19 mouse cellular contexts compared by ENCODE assay signal in the genomic region with DNA sequence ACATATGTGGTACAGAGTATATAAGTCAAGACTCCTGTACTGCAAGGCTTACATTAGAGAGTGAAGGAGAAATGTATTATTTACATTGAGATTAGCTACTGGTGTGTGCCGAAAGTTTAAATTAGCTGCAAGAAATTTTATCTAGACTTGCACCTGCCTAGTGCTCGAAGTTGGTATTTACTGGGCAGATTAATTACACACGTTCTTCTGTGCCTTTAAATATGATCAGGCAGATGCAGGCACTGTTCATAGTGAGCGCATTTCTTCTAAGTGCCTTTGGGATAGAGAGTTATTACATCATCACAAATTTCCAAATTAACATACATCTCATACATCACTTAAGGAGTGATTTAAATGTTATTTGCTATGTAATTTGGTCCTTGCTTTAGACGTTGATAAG. TPM values are rescaled to one million over a fixed set of nuclear protein-coding genes. Genes with fewer than 3 reads are reported as not detected.
DNase-seq lines count a peak whose midpoint lies in the region; ATAC-seq and TF ChIP-seq lines count a peak whose summit lies in the region.
"Had no signal": no experiment of that assay in that cellular context is flagged by ENCODE, and none has a peak within 500 bp of the region (broad histone marks: within the 10 kb centered on the region; RNA-seq: fewer than 3 reads in every experiment).

No protein-coding gene starts in this region.

- no peak for TF ChIP-seq POLR2A in limb, embryonic 14.5 days (IDR thresholded peaks at IDR 0.05; ENCODE audit: borderline replicate concordance, extremely low read depth, insufficient read depth, insufficient read length)

- no peaks in the 10 kb centered on the region for H3K9me3 ChIP-seq in embryonic facial prominence, embryonic 14.5 days (ENCODE audit: control insufficient read depth, low read length)
- no peaks in the 10 kb centered on the region for H3K9me3 ChIP-seq in embryonic facial prominence, embryonic 10.5 days
- no peaks in the 10 kb centered on the region for H3K9me3 ChIP-seq in limb, embryonic 13.5 days
- H3K9me3 ChIP-seq in limb, embryonic 10.5 days (replicated peaks), result no peaks in the 10 kb centered on the region
- H3K9me3 ChIP-seq in stomach, embryonic 16.5 days (replicated peaks; ENCODE audit: control insufficient read depth, low read length), result no peaks in the 10 kb centered on the region
- H3K9me3 ChIP-seq in stomach, postnatal 0 days (ENCODE audit: control insufficient read depth, low read length), result no peaks in the 10 kb centered on the region
- H3K9me3 ChIP-seq in limb, embryonic 14.5 days (ENCODE audit: control insufficient read depth, low read length), result no peaks in the 10 kb centered on the region
- H3K9me3 ChIP-seq: G1E had no signal

- no peaks in the 10 kb centered on the region for H3K36me3 ChIP-seq in embryonic facial prominence, embryonic 14.5 days (ENCODE audit: control insufficient read depth, insufficient read depth, low read length)
- no peaks in the 10 kb centered on the region for H3K36me3 ChIP-seq in embryonic facial prominence, embryonic 10.5 days (replicated peaks)
- H3K36me3 ChIP-seq in limb, embryonic 13.5 days, result no peaks in the 10 kb centered on the region
- H3K36me3 ChIP-seq in limb, embryonic 10.5 days, result no peaks in the 10 kb centered on the region
- H3K36me3 ChIP-seq in stomach, embryonic 16.5 days (ENCODE audit: control insufficient read depth, insufficient read depth, low read length), result no peaks in the 10 kb centered on the region
- no peaks in the 10 kb centered on the region for H3K36me3 ChIP-seq in stomach, postnatal 0 days (ENCODE audit: control insufficient read depth, insufficient read depth, low read length)
- H3K36me3 ChIP-seq in limb, embryonic 14.5 days (ENCODE audit: control insufficient read depth, insufficient read depth, low read length), result 0 out of 2 replicates have a peak, but pooled peaks cover 3% of the 10 kb centered on the region

- no peaks in the 10 kb centered on the region for H3K27me3 ChIP-seq in embryonic facial prominence, embryonic 14.5 days (replicated peaks; ENCODE audit: control insufficient read depth, insufficient read depth, low read length)
- no peaks in the 10 kb centered on the region for H3K27me3 ChIP-seq in embryonic facial prominence, embryonic 10.5 days (replicated peaks; ENCODE audit: low read depth, poor library complexity, severe bottlenecking)
- H3K27me3 ChIP-seq in limb, embryonic 13.5 days, result no peaks in the 10 kb centered on the region
- no peaks in the 10 kb centered on the region for H3K27me3 ChIP-seq in limb, embryonic 10.5 days (ENCODE audit: low read depth, poor library complexity, severe bottlenecking)
- no peaks in the 10 kb centered on the region for H3K27me3 ChIP-seq in stomach, embryonic 16.5 days (ENCODE audit: control insufficient read depth, insufficient read depth, low read length)
- H3K27me3 ChIP-seq in stomach, postnatal 0 days (ENCODE audit: control insufficient read depth, insufficient read depth, low read length), result no peaks in the 10 kb centered on the region
- H3K27me3 ChIP-seq in limb, embryonic 14.5 days (ENCODE audit: control insufficient read depth, insufficient read depth, low read length), result no peaks in the 10 kb centered on the region
- H3K27me3 ChIP-seq: CH12.LX, Patski had no signal

- WGBS in embryonic facial prominence, embryonic 14.5 days, result 70% methylated on average over 5 of the region's 5 CpGs
- 86% methylated on average over 5 of the region's 5 CpGs for WGBS in embryonic facial prominence, embryonic 10.5 days
- 68% methylated on average over 5 of the region's 5 CpGs for WGBS in limb, embryonic 13.5 days
- WGBS in limb, embryonic 10.5 days, result 89% methylated on average over 5 of the region's 5 CpGs
- 55% methylated on average over 5 of the region's 5 CpGs for WGBS in stomach, embryonic 16.5 days
- 37% methylated on average over 5 of the region's 5 CpGs for WGBS in stomach, postnatal 0 days
- 59% methylated on average over 5 of the region's 5 CpGs for WGBS in limb, embryonic 14.5 days

- no peak overlapping the region for H3K27ac ChIP-seq in embryonic facial prominence, embryonic 14.5 days (replicated peaks; ENCODE audit: low read depth, low read length)
- no peak overlapping the region for H3K27ac ChIP-seq in embryonic facial prominence, embryonic 10.5 days (replicated peaks)
- H3K27ac ChIP-seq in limb, embryonic 13.5 days, result no peak overlapping the region
- no peak overlapping the region for H3K27ac ChIP-seq in limb, embryonic 10.5 days
- H3K27ac ChIP-seq in stomach, embryonic 16.5 days (ENCODE audit: low read length), result no peak overlapping the region
- H3K27ac ChIP-seq in stomach, postnatal 0 days (replicated peaks), result no peak overlapping the region
- H3K27ac ChIP-seq in limb, embryonic 14.5 days (replicated peaks; ENCODE audit: low read depth, low read length), result no peak overlapping the region

- H3K4me2 ChIP-seq in embryonic facial prominence, embryonic 14.5 days (ENCODE audit: low read depth, low read length), result no peak overlapping the region
- no peak overlapping the region for H3K4me2 ChIP-seq in limb, embryonic 13.5 days (replicated peaks)
- H3K4me2 ChIP-seq in stomach, embryonic 16.5 days (ENCODE audit: low read depth, low read length), result no peak overlapping the region
- no peak overlapping the region for H3K4me2 ChIP-seq in stomach, postnatal 0 days (replicated peaks; ENCODE audit: low read depth)
- no peak overlapping the region for H3K4me2 ChIP-seq in limb, embryonic 14.5 days (replicated peaks; ENCODE audit: low read depth, low read length, severe bottlenecking)

- peak; percentile 85 for ATAC-seq in embryonic facial prominence, embryonic 14.5 days (ENCODE audit: low read depth)
- peak; percentile 24; the same call in 1 of the 2 replicates for ATAC-seq in limb, embryonic 13.5 days (ENCODE audit: low FRiP score, low read depth)
- ATAC-seq in stomach, embryonic 16.5 days (ENCODE audit: insufficient read depth, low FRiP score), result peak; percentile 37; the same call in 1 of the 2 replicates
- no peak for ATAC-seq in stomach, postnatal 0 days (ENCODE audit: low FRiP score, low TSS enrichment)
- peak; percentile 58; the same call in 1 of the 2 replicates for ATAC-seq in limb, embryonic 14.5 days (ENCODE audit: low FRiP score, low read depth)
- no peak for ATAC-seq in activated CD4-positive, CD25-positive, alpha-beta regulatory T cell, adult 4 months
- ATAC-seq: CD4-positive, CD25-positive, alpha-beta regulatory T cell, adult 4 months; Patski had no signal

- no peak overlapping the region for H3K9ac ChIP-seq in embryonic facial prominence, embryonic 14.5 days (ENCODE audit: low read depth, low read length)
- no peak overlapping the region for H3K9ac ChIP-seq in limb, embryonic 13.5 days
- H3K9ac ChIP-seq in stomach, embryonic 16.5 days (ENCODE audit: low read length), result no peak overlapping the region
- no peak overlapping the region for H3K9ac ChIP-seq in stomach, postnatal 0 days (ENCODE audit: low read length)
- H3K9ac ChIP-seq in limb, embryonic 14.5 days (ENCODE audit: low read depth, low read length, severe bottlenecking), result no peak overlapping the region

- no peak for TF ChIP-seq CTCF in stomach, postnatal 0 days (IDR thresholded peaks at IDR 0.05; ENCODE audit: low read depth)

- H3K4me3 ChIP-seq in embryonic facial prominence, embryonic 14.5 days (ENCODE audit: low read depth, low read length), result no peak overlapping the region
- H3K4me3 ChIP-seq in embryonic facial prominence, embryonic 10.5 days, result no peak overlapping the region
- no peak overlapping the region for H3K4me3 ChIP-seq in limb, embryonic 13.5 days
- H3K4me3 ChIP-seq in limb, embryonic 10.5 days, result no peak overlapping the region
- no peak overlapping the region for H3K4me3 ChIP-seq in stomach, embryonic 16.5 days (replicated peaks; ENCODE audit: low read length)
- no peak overlapping the region for H3K4me3 ChIP-seq in stomach, postnatal 0 days (ENCODE audit: low read depth, low read length)
- H3K4me3 ChIP-seq in limb, embryonic 14.5 days (replicated peaks; ENCODE audit: low read length), result no peak overlapping the region

- DNase-seq in embryonic facial prominence, embryonic 14.5 days (ENCODE audit: low spot score), result peak; percentile 40
- no peak for DNase-seq in embryonic facial prominence, embryonic 10.5 days (ENCODE audit: low spot score)
- no peak for DNase-seq in limb, embryonic 10.5 days (ENCODE audit: low spot score)
- DNase-seq in stomach, postnatal 0 days (ENCODE audit: low spot score), result no peak
- DNase-seq in limb, embryonic 14.5 days (ENCODE audit: low spot score), result no peak
- DNase-seq: adrenal gland, adult 2 months; adrenal gland, adult 8-10 months; adrenal gland, postnatal 25 days; adrenal gland, postnatal 36 days; B cell, adult 2 months; cerebellum, adult 11 months; cerebellum, adult 11-12 months had no signal

- TF ChIP-seq EP300 in stomach, postnatal 0 days (optimal IDR thresholded peaks at IDR 0.05), result no peak

- no peaks in the 10 kb centered on the region for H3K4me1 ChIP-seq in embryonic facial prominence, embryonic 14.5 days (ENCODE audit: control insufficient read depth, insufficient read depth, low read length)
- no peaks in the 10 kb centered on the region for H3K4me1 ChIP-seq in embryonic facial prominence, embryonic 10.5 days
- H3K4me1 ChIP-seq in limb, embryonic 13.5 days, result no peaks in the 10 kb centered on the region
- no peaks in the 10 kb centered on the region for H3K4me1 ChIP-seq in limb, embryonic 10.5 days
- no peaks in the 10 kb centered on the region for H3K4me1 ChIP-seq in stomach, embryonic 16.5 days (ENCODE audit: control insufficient read depth, insufficient read depth, low read length)
- no peaks in the 10 kb centered on the region for H3K4me1 ChIP-seq in stomach, postnatal 0 days (replicated peaks; ENCODE audit: control insufficient read depth, insufficient read depth)
- no peaks in the 10 kb centered on the region for H3K4me1 ChIP-seq in limb, embryonic 14.5 days (ENCODE audit: control insufficient read depth, insufficient read depth, low read length)

RNA-seq across cellular contexts. Expression of gene Alg6, which starts 50.8 kb away (rescaled TPM):
- polyA plus RNA-seq in embryonic facial prominence, embryonic 14.5 days (2014; fragmentation: Nextera tagmentation; extraction: Ambion mirVana), result 17.9 and 18.2 TPM in 2 replicates
- 17.5 and 20.3 TPM in 2 replicates for polyA plus RNA-seq in embryonic facial prominence, embryonic 10.5 days (2016; fragmentation: Nextera tagmentation; extraction: Ambion mirVana)
- 20.5 and 21.9 TPM in 2 replicates for polyA plus RNA-seq in limb, embryonic 13.5 days (2015; fragmentation: Nextera tagmentation; extraction: Ambion mirVana)
- 18.5 and 19.0 TPM in 2 replicates for polyA plus RNA-seq in limb, embryonic 10.5 days (2016; fragmentation: Nextera tagmentation; extraction: Ambion mirVana)
- 18.1 and 21.5 TPM in 2 replicates for polyA plus RNA-seq in stomach, embryonic 16.5 days (2015; fragmentation: Nextera tagmentation; extraction: Ambion mirVana)
- polyA plus RNA-seq in stomach, postnatal 0 days (2015; fragmentation: Nextera tagmentation; extraction: Ambion mirVana), result 7.6 and 7.8 TPM in 2 replicates
- polyA plus RNA-seq in limb, embryonic 14.5 days (2012; rRNA removed), result 20.7 and 25.0 TPM in 2 replicates
- 17.4 and 18.9 TPM in 2 replicates for polyA plus RNA-seq in limb, embryonic 14.5 days (2014; fragmentation: Nextera tagmentation; extraction: Ambion mirVana)
- polyA plus RNA-seq in activated CD4-positive, CD25-positive, alpha-beta regulatory T cell, adult 4 months (2017; shearing (Covaris generic)), result 10 to 100 TPM; 10.4 to 10.5 TPM

Comparison
In these comparisons a context has a peak if more than half of its experiments do, and no peak if none do; other contexts are left out.
1. ATAC-seq: peak in embryonic facial prominence, embryonic 14.5 days (single experiment), limb, embryonic 13.5 days (single experiment), stomach, embryonic 16.5 days (single experiment) and limb, embryonic 14.5 days (single experiment); none in stomach, postnatal 0 days (single experiment) and activated CD4-positive, CD25-positive, alpha-beta regulatory T cell, adult 4 months (single experiment).